Mouse (Mus musculus) limb, embryonic 11.5 days (tissue): ENCODE measurements around the gene Wdr82. TPM values are rescaled to one million over a fixed set of nuclear protein-coding genes. Genes with fewer than 3 reads are reported as not detected.
A peak's percentile ranks its signal among the peaks of the same experiment; 100 is the strongest.

Experiments
- ATAC-seq: fragments of 200-750 bp; cut with Nextera tagmentation; 2 replicates; pipeline ENCODE4 v1.8.0; 2017; ENCODE audit warnings: low read depth; ENCODE audit not compliant: insufficient number of reproducible peaks, low FRiP score, low TSS enrichment
- DNase-seq: peaks from one replicate; pipeline ENCODE4 v3.0.0-alpha.2; 2015; ENCODE audit warnings: low spot score
- H3K27ac ChIP-seq: fragments of 300-500 bp; sonication (generic); replicated peaks from 2 replicates; pipeline ENCODE4 v1.5.1; 2014; ENCODE audit warnings: low read depth, mild to moderate bottlenecking, low read length
- H3K27me3 ChIP-seq: fragments of 300-500 bp; sonication (generic); 2 replicates; pipeline ENCODE4 v1.6.1; 2014; ENCODE audit warnings: mild to moderate bottlenecking, low read length, mixed read lengths; ENCODE audit not compliant: control insufficient read depth, insufficient read depth
- H3K36me3 ChIP-seq: fragments of 300-500 bp; sonication (generic); 2 replicates; pipeline ENCODE4 v1.6.1; 2014; ENCODE audit warnings: mild to moderate bottlenecking, low read length, moderate library complexity, mixed read lengths; ENCODE audit not compliant: control insufficient read depth, insufficient read depth
- H3K4me1 ChIP-seq: fragments of 300-500 bp; sonication (generic); 2 replicates; pipeline ENCODE4 v1.6.1; 2014; ENCODE audit warnings: low read length, mixed read lengths; ENCODE audit not compliant: control insufficient read depth, insufficient read depth
- H3K4me2 ChIP-seq: fragments of 300-500 bp; sonication (generic); 2 replicates; pipeline ENCODE4 v1.6.1; 2014; ENCODE audit warnings: low read depth, mild to moderate bottlenecking, moderate library complexity; ENCODE audit not compliant: severe bottlenecking
- H3K4me3 ChIP-seq: fragments of 300-500 bp; sonication (generic); 2 replicates; pipeline ENCODE4 v1.5.1; 2014; ENCODE audit warnings: low read depth, low read length
- H3K9ac ChIP-seq: fragments of 300-500 bp; sonication (generic); 2 replicates; pipeline ENCODE4 v1.6.1; 2014; ENCODE audit warnings: mild to moderate bottlenecking, low read length
- H3K9me3 ChIP-seq: fragments of 300-500 bp; sonication (generic); 2 replicates; pipeline ENCODE4 v1.6.1; 2016; ENCODE audit warnings: low read length; ENCODE audit not compliant: control insufficient read depth
- WGBS: fragments of 180-500 bp; shearing (Covaris S2); extraction: QIAGEN DNeasy Blood & Tissue Kit; methylation state at CpG from one replicate; pipeline ENCODE4 v1.1.7; 2014; 5-methylcytosine and 5-hydroxymethylcytosine counted together
- microRNA counts: library from miRNA; unstranded; fragments of <30 nt; microRNA quantifications from one replicate; lab custom pipeline; 2016
- microRNA-seq: library from miRNA; unstranded; fragments of <30 nt; microRNA quantifications from one replicate; pipeline ENCODE4, GENCODE M21; 2016
- polyA plus RNA-seq: library from polyadenylated mRNA; unstranded; fragments of >200 nt; fragmentation: Nextera tagmentation; extraction: Ambion mirVana; gene quantifications from 2 replicates; pipeline ENCODE4 v1.2.1, GENCODE M21; 2014

Gene Wdr82
- polyA plus RNA-seq, 1 experiment from 2014 or later, result 31.3 TPM

- ATAC-seq (no peak), DNase-seq (no peak)
- 78% methylated on average over 6 of the region's 6 CpGs for WGBS
- no peak overlapping the region for H3K4me3 ChIP-seq
- H3K36me3 ChIP-seq, result peaks cover 18% of the 10 kb centered on the region
- H3K4me1 ChIP-seq, result no peaks in the 10 kb centered on the region
- H3K27me3 ChIP-seq, result no peaks in the 10 kb centered on the region
- H3K4me2 ChIP-seq, result no peak overlapping the region
- H3K9ac ChIP-seq, result no peak overlapping the region
- no peak overlapping the region for H3K27ac ChIP-seq
- H3K9me3 ChIP-seq, result no peaks in the 10 kb centered on the region
Observed at GRCm38 (mm10) chr9:106233953-106234352, 63.2 kb downstream of the Wdr82 start.

- no peaks in the 10 kb centered on the region for H3K27me3 ChIP-seq
- peaks cover 21% of the 10 kb centered on the region for H3K36me3 ChIP-seq
- ATAC-seq (no peak), DNase-seq (no peak)
- no peak overlapping the region for H3K9ac ChIP-seq
- WGBS, result 89% methylated on average over 23 of the region's 23 CpGs
- H3K4me1 ChIP-seq, result no peaks in the 10 kb centered on the region
- no peak overlapping the region for H3K4me3 ChIP-seq
- no peak overlapping the region for H3K4me2 ChIP-seq
- no peaks in the 10 kb centered on the region for H3K9me3 ChIP-seq
- H3K27ac ChIP-seq, result no peak overlapping the region
Observed at GRCm38 (mm10) chr9:106235194-106235830, 64.6 kb downstream of the Wdr82 start.

- ATAC-seq, result no peak
- H3K4me2 ChIP-seq, result no peak overlapping the region
- H3K4me3 ChIP-seq, result no peak overlapping the region
- H3K27ac ChIP-seq, result no peak overlapping the region
- peaks cover 27% of the 10 kb centered on the region for H3K36me3 ChIP-seq
- no peaks in the 10 kb centered on the region for H3K9me3 ChIP-seq
- WGBS, result 91% methylated on average over 23 of the region's 23 CpGs
- no peak overlapping the region for H3K9ac ChIP-seq
- H3K27me3 ChIP-seq, result no peaks in the 10 kb centered on the region
- DNase-seq, result no peak
- no peaks in the 10 kb centered on the region for H3K4me1 ChIP-seq
Observed at GRCm38 (mm10) chr9:106236156-106236817, 65.6 kb downstream of the Wdr82 start.

GRCm38 (mm10) chr9:106236818-106237211 lies 66.1 kb downstream of the Wdr82 start:
- no peak for DNase-seq
- no peaks in the 10 kb centered on the region for H3K4me1 ChIP-seq

GRCm38 (mm10) chr9:106237401-106237800 lies 66.7 kb downstream of the Wdr82 start:
- no peaks in the 10 kb centered on the region for H3K4me1 ChIP-seq
- H3K27ac ChIP-seq, result no peak overlapping the region
- peaks cover 32% of the 10 kb centered on the region for H3K36me3 ChIP-seq
- ATAC-seq (no peak), DNase-seq (no peak)
- WGBS, result 92% methylated on average over 8 of the region's 8 CpGs
- no peaks in the 10 kb centered on the region for H3K27me3 ChIP-seq
- no peak overlapping the region for H3K4me2 ChIP-seq
- H3K9me3 ChIP-seq, result no peaks in the 10 kb centered on the region
- no peak overlapping the region for H3K9ac ChIP-seq
- H3K4me3 ChIP-seq, result no peak overlapping the region

More at GRCm38 (mm10) chr9:106236818-106237211, 66.1 kb downstream of the Wdr82 start:
- 76% methylated on average over 3 of the region's 3 CpGs for WGBS
- ATAC-seq, result no peak
- H3K27ac ChIP-seq, result no peak overlapping the region
- no peaks in the 10 kb centered on the region for H3K27me3 ChIP-seq
- no peak overlapping the region for H3K4me3 ChIP-seq
- peaks cover 31% of the 10 kb centered on the region for H3K36me3 ChIP-seq
- H3K4me2 ChIP-seq, result no peak overlapping the region
- H3K9ac ChIP-seq, result no peak overlapping the region
- no peaks in the 10 kb centered on the region for H3K9me3 ChIP-seq

GRCm38 (mm10) chr9:106237878-106238277 lies 67.2 kb downstream of the Wdr82 start:
- no peak overlapping the region for H3K27ac ChIP-seq
- DNase-seq (no peak), ATAC-seq (no peak)
- H3K4me3 ChIP-seq, result no peak overlapping the region
- no peaks in the 10 kb centered on the region for H3K4me1 ChIP-seq
- no peaks in the 10 kb centered on the region for H3K9me3 ChIP-seq
- 92% methylated on average over 10 of the region's 10 CpGs for WGBS
- H3K4me2 ChIP-seq, result no peak overlapping the region
- H3K27me3 ChIP-seq, result no peaks in the 10 kb centered on the region
- H3K9ac ChIP-seq, result no peak overlapping the region
- peaks cover 32% of the 10 kb centered on the region for H3K36me3 ChIP-seq

MicroRNAs encoded within 50 kb of the gene (microRNA counts, 519-probe panel; counts per million panel counts)
- microRNA mmu-let-7g (lab: Ali Mortazavi, UCI), result 5,297 counts per million, percentile 87 among the panel's probes with 10 or more counts

Small RNA genes within 50 kb of the gene (microRNA-seq; reads per million reads assigned to microRNA genes)
- gene Mir135a-1 (4.0 reads per million, percentile 6 among the genes with 10 or more reads in this experiment), gene Mirlet7g (11,660 reads per million, percentile 95 among the genes with 10 or more reads in this experiment)

Other genes starting within 250 kb of the Wdr82 start
- 0.19 and 0.33 TPM in 2 replicates for gene Col6a5, start 210.3 kb upstream of the Wdr82 start, polyA plus RNA-seq
- not detected in 2 replicates for gene Col6a4, start 74.1 kb upstream of the Wdr82 start, polyA plus RNA-seq
- 1.2 and 2.1 TPM in 2 replicates for gene Glyctk, start 12.8 kb upstream of the Wdr82 start, polyA plus RNA-seq
- 42.2 and 42.4 TPM in 2 replicates for gene Ppm1m, start 28.8 kb downstream of the Wdr82 start, polyA plus RNA-seq
- gene Twf2, start 32.2 kb downstream of the Wdr82 start, polyA plus RNA-seq, result 66.5 and 68.5 TPM in 2 replicates
- not detected in 2 replicates for gene Tlr9, start 51.7 kb downstream of the Wdr82 start, polyA plus RNA-seq
- 79.6 and 84.7 TPM in 2 replicates for gene Alas1, start 77.7 kb downstream of the Wdr82 start, polyA plus RNA-seq
- 34.1 and 40.1 TPM in 2 replicates for gene Poc1a, start 110.1 kb downstream of the Wdr82 start, polyA plus RNA-seq
- gene Dusp7, start 197.7 kb downstream of the Wdr82 start, polyA plus RNA-seq, result 63.4 and 67.4 TPM in 2 replicates